Mouse (Mus musculus) brain, embryonic 18.5 days (tissue): ENCODE results near the gene Bglap.
"Not testable (repeated sequence)": the region's sequence is repeated elsewhere in the genome, so short reads cannot be mapped to it uniquely, and the experiment has no call there.

Source experiments
- DNase-seq: peaks from one replicate; pipeline ENCODE4 v3.0.0-alpha.2; 2012; ENCODE audit warnings: low read depth, low spot score

Gene Bglap

DNA sequence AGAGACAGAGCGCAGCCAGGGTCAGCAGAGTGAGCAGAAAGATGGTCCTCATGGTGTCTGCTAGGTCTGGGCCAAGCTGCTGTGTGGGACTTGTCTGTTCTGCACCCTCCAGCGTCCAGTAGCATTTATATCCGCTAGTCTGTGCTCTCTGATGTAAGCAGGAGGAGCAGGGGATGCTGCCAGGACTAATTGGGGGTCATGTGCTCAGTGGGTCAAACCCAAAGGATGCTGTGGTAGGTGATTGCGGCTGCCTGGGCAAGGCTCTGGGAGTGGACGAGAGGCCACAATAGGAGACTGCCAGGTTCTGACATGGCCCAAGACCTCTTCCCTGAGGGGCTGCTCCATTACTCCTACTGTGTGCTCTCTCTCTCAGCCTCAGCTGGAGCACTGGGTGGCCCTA, at the start of gene Bglap:
Gene Bglap (minus strand): TSS at position 101 of the 400 bp plus-strand sequence.
- DNase-seq, result no peak

DNA sequence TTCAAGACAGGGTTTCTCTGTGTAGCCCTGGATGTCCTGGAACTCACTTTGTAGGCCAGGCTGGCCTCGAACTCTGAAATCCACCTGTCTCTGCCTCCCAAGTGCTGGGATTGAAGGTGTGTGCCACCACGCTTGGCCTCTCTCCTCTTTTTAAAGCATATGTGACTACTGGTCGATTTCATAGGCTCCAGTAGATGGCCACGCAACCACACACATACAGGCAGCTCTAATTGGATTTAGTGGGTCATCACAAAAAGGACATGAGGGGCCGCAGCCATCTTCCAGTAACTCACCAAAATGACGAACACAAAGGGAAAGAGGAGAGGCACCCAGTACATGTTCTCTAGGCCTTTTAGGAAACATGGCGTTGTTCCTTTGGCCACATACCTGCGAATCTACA, 44.4 kb upstream of the Bglap start:
- DNase-seq, result not testable (repeated sequence)

DNA sequence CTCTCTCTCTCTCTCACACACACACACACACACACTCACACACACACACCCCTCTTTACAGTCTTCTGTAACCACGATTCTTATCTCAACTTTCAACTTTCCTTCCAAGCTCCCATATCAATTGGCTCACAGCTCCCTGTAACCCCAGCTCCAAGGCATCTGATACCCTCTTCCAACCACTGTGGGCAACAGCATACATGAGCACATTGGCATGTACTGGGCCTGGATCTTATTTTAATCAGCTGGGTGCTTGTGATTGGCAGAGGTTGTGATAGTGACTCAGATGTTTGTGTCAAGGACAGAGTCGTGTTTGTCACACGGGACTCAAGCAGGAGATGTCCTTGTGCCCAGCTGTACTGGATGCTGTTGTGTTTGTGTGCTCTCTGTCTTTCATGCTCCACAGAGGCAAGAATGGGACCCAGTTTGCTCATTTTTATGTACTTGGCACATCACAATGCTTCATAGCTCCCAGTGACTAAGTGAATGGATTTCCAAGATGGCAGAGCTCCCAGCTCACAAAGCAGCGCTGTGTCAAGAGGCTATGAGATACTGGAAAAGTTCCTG, 43.2 kb upstream of the Bglap start:
- no peak for DNase-seq

DNA sequence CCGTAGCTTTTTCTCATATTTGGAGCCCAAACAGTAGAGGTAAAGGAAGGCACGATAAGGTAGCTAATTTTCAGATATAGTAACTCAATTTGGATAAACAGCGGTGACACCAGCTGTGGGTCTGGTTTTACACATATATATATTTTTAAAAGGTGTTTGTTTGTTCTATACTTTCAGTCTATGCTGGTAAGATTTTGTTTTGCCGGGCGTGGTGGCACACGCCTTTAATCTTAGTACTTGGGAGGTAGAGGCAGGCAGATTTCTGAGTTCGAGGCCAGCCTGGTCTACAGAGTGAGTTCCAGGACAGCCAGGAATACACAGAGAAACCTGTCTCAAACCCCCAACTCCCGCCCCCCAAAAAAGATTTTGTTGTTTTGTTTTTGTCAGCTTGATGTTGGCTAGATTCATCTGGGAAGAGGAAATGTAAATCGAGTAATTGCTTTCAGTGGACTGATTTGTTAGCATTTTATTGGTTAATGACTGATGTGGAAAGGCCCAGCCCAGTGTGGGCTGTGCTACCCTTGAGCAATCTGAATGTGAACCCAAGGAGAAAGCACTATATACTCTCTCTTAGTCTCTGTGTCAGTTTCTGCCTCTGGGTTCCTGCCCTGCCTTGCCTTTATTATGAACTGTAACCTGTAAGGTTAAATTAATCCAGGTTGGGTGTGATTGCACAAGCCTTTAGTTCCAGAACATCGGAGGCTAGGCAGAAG, 41.6 kb upstream of the Bglap start:
- DNase-seq, result no peak

DNA sequence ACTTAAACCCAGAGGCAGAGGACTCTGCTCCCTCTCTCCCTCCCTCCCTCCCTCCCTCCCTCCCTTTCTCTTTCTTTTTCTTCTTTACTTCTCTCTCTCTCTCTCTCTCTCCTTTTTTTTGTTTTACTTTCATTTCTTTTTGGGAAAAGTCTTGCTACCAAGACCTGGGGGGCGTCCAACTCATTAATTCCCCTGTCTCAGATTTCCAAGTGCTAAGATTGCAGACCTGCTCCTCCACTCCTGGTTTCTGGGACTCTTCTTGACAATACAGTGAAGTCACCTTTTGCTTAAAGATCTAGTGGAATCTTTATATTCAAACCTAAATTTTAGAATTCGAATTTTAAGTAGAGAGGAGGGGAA, 41.0 kb upstream of the Bglap start:
- no peak for DNase-seq

DNA sequence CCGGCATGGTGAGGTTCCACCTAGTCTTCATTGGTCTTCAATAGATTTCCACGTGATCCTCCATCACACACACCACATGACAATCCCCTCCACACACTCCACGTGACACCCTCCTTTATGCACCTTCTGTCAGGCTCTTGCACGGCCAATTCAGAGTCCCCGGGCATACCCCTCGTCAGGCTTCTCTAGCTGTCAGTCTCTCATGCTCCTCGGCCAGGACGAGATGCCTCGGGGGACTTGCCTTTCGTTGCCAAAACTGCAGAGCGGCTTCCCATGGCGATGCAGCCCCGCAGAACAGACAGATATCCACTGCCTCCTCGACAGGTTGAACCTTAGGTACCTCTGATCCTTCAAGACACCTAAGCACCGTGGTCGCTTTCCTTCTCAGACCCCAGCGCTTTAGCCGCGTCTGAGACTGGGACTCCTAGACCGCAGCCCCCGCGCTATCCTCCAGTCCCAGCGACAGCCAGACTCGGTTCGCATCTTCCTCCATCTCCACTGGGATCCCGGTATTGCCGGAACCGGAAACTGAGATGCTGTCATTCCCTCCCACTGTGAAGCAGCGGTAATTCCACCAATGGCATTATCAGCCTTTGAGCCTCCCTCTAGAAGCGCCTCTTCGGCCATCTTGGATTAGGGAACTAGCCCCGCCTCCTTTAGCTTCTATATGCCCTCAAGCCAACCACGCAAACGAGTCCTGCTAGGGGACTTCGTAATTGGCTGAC, 40.5 kb upstream of the Bglap start, which contains the start of gene Slc25a44:
Gene Slc25a44 (minus strand): TSS at position 535 of the 725 bp plus-strand sequence.
- peak; percentile 97 for DNase-seq

DNA sequence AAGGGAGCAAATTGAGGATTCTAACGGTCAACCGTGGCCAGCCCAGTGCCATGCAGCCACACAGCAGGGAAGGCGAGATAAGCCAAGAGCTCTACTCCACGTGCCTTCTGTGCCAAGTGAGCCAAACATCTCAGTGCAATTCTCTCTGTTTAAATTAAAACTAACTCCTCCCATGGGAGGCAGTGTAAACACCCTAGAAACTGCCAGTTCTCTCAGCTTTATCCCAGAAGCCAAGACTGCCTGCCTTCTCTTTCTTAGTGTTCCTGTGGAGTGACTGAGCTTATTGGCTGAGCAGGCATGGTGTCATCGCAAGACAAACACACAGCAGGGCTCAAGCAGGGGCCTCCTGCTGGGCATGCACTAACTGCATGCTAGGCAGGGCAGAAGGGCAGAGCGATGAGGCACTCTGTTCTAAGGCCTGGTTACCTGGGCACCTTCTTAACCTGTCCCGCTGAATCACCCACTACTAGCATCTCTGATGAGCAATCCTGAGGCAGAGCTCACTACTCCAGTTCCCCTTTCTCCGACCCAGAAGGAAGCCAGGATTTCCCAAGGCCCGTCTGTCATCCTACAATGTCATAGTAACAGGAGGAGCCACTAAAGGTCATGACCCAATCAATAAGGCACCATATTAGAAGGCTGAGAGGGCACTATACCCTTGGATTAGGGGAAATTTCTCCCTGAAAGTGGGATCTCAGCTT, 37.9 kb upstream of the Bglap start:
- no peak for DNase-seq

DNA sequence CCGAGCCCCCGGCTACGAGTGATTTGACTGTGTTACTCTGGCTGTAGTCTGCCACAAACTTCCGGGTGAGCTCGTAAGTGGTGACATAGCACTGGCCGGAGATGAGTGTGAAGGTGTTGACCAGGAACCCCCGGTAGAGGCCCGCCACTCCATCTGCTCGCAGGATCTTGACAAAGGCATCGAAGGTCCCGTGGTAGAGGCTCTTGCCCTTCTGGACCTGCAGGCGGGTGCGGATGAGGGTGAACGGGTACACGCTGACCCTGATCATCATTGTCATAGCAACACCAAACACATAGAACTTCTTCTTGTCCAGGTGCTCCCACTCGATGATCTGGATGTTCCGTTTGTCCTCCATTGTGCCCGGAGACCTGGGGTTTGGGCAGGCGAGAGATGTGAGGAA, 36.5 kb upstream of the Bglap start:
- no peak for DNase-seq

DNA sequence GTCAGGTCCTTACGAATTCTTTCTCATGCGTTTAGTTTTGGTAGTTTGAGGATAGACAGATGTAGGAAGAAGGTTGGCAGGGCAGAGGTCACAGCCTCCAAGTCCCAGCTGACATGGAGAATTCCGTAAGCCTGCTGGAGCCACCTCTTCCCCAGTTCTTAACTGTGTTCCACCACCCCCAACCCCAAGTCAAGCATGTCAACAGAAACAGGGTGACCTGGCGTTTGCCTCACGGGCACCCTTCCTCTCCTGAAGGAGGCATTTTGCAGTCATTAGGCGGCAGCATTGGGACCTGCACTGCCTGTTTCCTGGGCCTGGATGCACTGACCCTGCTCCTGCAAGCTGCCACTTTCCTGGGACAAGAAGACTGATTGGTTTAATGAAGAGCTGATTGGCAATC, 33.8 kb upstream of the Bglap start:
- DNase-seq, result no peak

DNA sequence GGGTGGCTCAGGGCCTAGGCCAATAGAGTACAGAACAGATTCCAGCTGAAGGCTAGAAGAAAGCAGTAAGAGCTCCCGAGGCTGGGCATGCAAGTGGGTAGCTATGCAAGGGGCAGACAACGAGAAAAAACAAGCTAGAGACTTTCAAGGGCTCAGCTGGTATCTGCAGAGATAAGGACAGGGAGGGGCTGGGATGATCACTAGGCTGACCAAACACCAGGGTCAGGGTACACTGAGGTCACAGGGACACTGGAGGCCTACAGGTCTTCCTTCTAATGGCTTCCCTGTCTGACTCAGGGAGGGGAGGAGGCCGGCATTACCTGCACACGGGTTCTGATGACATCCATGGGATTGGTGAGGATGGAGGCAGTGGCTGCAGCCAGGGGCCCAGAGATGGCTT, 31.4 kb upstream of the Bglap start:
- DNase-seq, result no peak

DNA sequence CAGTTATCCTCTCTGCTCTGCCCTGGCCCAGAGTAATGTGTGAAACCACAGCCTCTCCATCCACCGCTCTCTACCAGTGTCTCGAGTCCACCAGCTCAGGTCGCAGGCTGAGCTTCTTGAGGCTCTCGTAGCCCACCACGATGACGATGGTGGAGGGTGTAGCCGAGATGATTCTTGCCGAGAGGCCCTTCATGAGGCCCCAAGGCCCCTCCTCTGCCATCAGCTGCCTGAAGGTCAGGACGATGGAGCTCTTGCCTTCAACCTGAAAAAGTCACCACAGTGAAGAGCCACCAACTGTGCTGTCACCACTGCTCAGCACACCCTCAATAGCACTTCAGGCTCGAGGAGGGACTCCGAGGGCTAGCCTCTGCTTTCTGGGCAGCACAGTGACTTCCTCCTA, 28.4 kb upstream of the Bglap start:
- no peak for DNase-seq

DNA sequence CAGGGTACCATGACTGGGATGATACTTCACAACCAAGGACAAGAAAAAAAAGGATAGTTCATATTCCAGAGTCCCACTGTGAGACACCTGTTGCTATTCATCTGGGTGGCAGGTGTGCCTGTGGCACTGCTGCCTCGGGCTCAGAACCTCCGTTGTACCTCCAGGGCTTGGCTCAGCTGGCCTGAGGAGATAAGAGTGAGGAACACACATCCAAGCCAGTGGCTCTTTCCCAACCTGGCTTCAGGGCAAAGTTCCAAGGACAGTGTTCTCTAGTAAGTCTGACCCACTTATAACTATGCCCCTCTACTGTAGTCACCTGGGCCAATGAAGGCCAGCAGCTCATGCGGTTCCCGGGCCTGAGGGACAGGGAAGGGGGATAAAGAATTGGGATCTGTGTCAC, 27.4 kb upstream of the Bglap start:
- DNase-seq, result no peak

DNA sequence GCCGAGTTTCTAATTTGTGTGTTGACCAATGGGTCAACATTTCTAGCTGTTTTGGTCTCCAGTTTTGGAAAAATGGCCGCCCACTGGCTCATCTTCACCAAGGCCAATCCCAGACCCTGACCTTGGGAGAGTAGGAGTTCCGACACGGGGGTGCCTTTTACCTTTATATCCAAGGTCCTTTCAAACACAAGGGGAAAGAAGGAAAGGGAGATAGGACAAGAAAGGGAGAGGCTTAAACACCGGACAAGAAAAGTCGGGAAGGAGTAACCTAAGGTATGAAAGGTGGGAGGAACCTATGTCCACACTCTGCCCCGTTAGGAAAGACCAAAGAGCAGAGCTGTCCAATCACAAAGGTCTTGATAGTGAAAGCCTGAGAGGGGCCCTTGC, 26.4 kb upstream of the Bglap start:
- DNase-seq, result no peak

DNA sequence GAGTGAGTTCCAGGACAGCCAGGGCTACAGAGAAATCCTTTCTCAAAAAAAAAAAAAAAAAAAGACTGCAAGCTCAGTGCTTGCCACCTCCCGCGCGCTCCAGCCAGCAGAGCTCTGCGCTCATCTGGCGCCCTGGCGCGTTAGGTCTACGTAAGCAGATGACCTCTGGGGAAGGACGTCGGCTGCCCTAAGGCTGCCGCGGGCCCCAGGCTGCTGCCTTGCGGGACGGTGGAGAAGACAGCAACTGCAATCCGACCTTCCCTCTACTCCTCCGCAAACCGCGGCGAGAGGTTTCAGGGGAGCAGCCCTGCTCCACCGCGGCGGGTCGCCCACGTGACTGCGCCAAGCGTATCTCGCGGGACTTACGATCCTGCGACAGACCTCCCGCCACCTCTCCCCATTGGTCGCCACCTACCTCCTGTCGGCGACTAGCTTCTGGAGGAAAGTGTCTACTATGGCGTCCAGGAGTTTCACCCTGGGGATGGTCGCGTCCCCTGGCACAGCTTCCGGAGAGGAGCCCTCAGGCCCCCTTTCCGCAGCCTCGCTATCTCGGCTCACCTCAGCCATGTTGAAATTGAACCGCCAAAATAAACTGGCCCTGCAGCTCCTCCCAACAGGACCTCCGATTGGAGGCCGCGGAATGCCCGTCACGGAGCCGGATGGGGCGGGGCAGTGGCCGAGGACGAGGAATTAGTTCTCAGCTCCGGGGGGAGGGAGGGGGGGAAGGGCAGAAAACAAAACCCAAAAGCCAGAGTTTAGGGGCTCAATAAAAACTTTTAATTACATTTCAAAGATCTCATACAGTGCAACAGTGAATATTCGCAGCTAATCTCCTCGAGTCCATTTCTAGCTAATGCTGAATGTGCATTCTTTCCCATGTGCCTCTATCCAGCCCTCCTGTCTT, 25.7 kb upstream of the Bglap start, which contains the start of gene Pmf1:
Gene Pmf1 (minus strand): TSS at position 591 of the 904 bp plus-strand sequence.
- DNase-seq, result peak; percentile 79

DNA sequence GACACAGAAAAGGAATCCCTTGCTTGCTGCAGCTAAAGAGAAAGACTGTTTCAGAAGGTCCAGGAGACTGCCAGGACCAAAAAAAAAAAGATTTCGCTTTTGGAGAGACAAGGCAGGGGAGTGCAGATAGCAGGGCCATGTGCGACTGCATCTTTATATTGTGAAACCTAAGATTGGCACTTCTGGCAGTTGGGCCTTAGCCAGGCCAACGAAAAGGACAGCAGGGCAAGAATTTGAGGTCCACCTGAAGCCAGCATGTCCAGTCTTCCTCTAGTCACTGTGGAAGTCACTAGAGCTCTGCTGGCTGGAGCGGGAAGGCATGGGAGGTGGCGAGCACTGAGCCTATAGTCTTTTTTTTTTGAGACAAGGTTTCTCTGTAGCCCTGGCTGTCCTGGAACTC, 24.7 kb upstream of the Bglap start:
- DNase-seq, result no peak

DNA sequence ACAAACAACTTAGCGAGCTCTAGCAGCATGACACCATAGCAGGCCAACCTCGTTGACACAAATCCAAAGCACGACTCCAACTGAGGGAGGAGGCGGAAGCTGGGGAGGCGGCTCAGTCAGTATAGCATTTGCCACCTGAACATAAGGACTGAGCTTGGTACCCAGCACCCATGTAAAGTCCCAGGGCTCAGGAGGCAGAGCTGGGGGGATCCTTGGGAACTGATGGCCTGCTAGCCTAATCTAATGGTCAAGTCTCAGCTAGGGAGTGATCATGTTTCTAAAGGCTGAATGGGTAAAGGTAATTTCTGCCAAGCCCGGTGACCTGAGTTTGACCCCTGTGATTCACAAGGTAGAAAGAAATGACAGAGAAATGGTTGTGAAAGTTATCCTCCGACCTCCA, 23.3 kb upstream of the Bglap start:
- no peak for DNase-seq

DNA sequence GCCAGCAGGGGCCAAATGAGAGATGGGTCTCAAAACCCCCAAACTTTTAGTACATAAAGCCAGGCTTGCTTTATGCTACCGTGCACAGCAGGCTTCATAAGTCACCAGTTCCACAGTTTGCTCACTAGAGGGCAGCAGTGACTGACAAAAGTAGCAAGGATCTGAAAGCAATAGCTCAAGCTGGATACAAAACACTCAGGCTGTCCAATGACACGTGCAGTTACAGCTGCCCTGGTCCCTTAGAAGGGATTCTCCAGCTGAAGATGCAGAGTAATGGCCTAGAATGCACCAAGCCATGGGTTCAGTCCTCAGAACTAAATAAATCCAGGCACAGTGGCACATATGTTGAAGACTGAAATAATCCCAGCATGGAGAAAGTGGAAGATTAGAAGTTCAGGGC, 22.8 kb upstream of the Bglap start:
- DNase-seq, result peak; percentile 64

DNA sequence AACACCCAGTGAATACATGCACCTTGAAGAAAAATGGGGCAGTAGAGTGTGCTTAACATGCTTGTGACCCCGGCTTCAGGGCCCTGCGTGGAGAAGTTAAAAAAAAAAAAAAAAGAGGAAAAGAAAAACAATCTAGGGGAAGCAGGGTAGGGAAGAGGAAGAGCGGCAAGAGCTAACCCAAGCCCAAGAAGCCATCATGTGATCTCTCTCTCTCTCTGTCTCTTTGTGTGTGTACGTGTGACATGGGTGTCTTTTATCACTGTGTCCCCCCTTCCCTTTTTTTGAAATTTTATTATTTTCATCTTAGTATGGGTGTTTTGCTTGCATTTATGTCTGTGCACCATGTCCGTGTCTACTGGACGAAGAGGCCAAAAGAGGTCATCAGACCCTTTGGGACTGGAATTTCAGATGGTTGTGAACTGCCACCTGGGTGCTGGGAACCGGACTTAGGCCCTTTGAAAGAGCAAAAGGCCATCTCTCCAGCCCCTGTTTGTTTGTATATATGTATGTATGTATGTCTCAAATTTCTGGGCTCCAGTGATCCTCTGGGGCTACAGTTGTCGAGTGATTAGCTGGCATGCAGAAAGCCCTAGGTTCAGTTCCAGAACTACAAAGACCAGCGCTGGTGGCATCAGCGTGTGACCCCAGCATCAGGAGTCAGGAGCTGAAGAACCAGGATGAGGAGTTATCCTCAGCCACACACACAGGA, 19.4 kb upstream of the Bglap start:
- no peak for DNase-seq

DNA sequence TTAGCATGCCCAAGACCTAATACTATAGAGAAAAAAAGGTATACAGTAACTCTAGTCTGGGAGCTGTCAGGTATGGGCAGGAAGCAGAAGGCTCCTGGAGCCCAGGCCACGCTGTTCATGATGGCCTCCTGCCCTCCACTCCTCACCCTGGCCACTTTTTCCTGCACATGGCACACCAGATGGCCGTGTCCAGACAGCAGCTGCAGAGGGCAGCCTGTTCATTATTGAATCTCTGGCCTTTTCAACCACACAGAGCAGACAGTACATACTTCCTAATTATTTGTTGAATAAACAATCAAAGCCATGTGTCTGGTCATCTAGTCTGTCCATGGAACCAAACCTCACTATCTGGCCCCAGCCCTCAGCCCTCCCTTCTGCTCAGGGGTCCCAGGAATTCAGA, 14.4 kb upstream of the Bglap start:
- no peak for DNase-seq

DNA sequence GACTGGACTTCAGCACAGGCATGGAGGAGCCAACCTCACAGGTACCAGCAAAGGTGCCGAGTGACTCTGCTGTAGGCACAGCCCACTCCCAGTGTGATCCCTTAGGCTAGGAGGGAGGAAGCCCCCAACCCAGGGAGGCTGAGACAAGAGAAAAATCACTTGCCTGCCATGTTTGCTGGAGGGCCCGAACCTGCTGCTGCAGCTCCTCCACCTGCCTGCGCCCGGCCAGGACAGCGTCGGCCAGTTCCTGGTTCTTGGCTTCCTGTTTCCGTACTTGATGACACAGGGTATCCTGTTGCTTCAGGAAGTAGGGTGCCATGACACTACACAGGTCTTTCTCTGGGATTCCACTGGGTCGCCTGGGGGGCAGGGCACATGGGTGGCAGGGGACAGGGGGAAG, 11.5 kb upstream of the Bglap start:
- no peak for DNase-seq

DNA sequence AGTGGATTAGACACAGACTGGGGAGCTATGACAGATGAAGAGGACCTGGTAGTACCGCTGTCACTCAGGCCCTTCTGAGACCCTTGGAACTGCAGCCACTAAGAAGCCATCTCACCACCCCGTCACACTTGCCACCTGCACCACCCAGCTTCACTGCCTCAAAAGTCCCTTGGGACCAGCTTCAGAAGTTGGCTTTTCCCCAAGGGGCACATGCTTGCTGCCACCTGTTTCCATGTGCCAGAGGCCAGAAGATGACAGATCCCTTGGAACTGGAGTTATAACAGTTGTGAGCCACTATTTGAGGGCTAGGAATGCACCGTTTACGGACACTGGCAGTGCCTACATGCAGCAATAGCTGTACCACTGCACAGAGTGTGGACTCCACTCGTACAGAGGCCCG, 11.0 kb upstream of the Bglap start:
- no peak for DNase-seq
